Mouse (Mus musculus) lung, embryonic 14.5 days (tissue): ENCODE data around the gene BC048562. TPM values are rescaled to one million over a fixed set of nuclear protein-coding genes. Genes with fewer than 3 reads are reported as not detected.

Experiments
- ATAC-seq: fragments of 200-750 bp; cut with Nextera tagmentation; 2 replicates; pipeline ENCODE4 v1.8.0; 2017; ENCODE audit warnings: mild to moderate bottlenecking, moderate TSS enrichment, moderate library complexity; ENCODE audit not compliant: insufficient read depth
- DNase-seq: peaks from one replicate; pipeline ENCODE4 v3.0.0-alpha.2; 2015
- H3K27ac ChIP-seq: fragments of 300-500 bp; sonication (generic); 2 replicates; pipeline ENCODE4 v1.5.1; 2014; ENCODE audit warnings: low read depth, mild to moderate bottlenecking, moderate library complexity
- H3K27me3 ChIP-seq: fragments of 300-500 bp; sonication (generic); 2 replicates; pipeline ENCODE4 v1.6.1; 2014; ENCODE audit warnings: low read length, control low read depth; ENCODE audit not compliant: insufficient read depth
- H3K36me3 ChIP-seq: fragments of 300-500 bp; sonication (generic); 2 replicates; pipeline ENCODE4 v1.6.1; 2014; ENCODE audit warnings: control low read depth; ENCODE audit not compliant: insufficient read depth
- H3K4me1 ChIP-seq: fragments of 300-500 bp; sonication (generic); 2 replicates; pipeline ENCODE4 v1.6.1; 2014; ENCODE audit warnings: antibody characterized with exemption, control low read depth; ENCODE audit not compliant: insufficient read depth
- H3K4me2 ChIP-seq: fragments of 300-500 bp; sonication (generic); 2 replicates; pipeline ENCODE4 v1.6.1; 2014; ENCODE audit warnings: mild to moderate bottlenecking
- H3K4me3 ChIP-seq: fragments of 300-500 bp; sonication (generic); 2 replicates; pipeline ENCODE4 v1.5.1; 2014; ENCODE audit warnings: low read depth, low read length
- H3K9ac ChIP-seq: fragments of 300-500 bp; sonication (generic); 2 replicates; pipeline ENCODE4 v1.6.1; 2014
- H3K9me3 ChIP-seq: fragments of 300-500 bp; sonication (generic); 2 replicates; pipeline ENCODE4 v1.6.1; 2016; ENCODE audit warnings: low read depth, low read length, control low read depth
- CTCF ChIP-seq: IDR thresholded peaks from 2 replicates; pipeline ENCODE4 v1.5.1; 2016; ENCODE audit warnings: antibody characterized with exemption, low read depth
- WGBS: fragments of 180-500 bp; shearing (Covaris S2); extraction: QIAGEN DNeasy Blood & Tissue Kit; methylation state at CpG from one replicate; pipeline ENCODE4 v1.1.7; 2014; 5-methylcytosine and 5-hydroxymethylcytosine counted together
- polyA plus RNA-seq: library from polyadenylated mRNA; unstranded; fragments of >200 nt; fragmentation: Nextera tagmentation; extraction: Ambion mirVana; gene quantifications from 2 replicates; pipeline ENCODE4 v1.2.1, GENCODE M21; 2014

BC048562 gene
- polyA plus RNA-seq, 1 experiment from 2014 or later, result not detected

- no peaks in the 10 kb centered on the region for H3K27me3 ChIP-seq
- 92% methylated on average over 8 of the region's 8 CpGs for WGBS
- H3K9ac ChIP-seq, result no peak overlapping the region
- TF ChIP-seq CTCF, result no peak
- H3K9me3 ChIP-seq, result no peaks in the 10 kb centered on the region
- no peak overlapping the region for H3K27ac ChIP-seq
- H3K4me3 ChIP-seq, result no peak overlapping the region
- H3K36me3 ChIP-seq, result peaks cover 84% of the 10 kb centered on the region
- DNase-seq (no peak), ATAC-seq (no peak)
- H3K4me2 ChIP-seq, result no peak overlapping the region
- H3K4me1 ChIP-seq, result peaks cover 5% of the 10 kb centered on the region; the same call in 1 of the 2 replicates
These were observed 57.0 kb downstream of the BC048562 start for GRCm38 (mm10) chr9:108493246-108493645.

DNA sequence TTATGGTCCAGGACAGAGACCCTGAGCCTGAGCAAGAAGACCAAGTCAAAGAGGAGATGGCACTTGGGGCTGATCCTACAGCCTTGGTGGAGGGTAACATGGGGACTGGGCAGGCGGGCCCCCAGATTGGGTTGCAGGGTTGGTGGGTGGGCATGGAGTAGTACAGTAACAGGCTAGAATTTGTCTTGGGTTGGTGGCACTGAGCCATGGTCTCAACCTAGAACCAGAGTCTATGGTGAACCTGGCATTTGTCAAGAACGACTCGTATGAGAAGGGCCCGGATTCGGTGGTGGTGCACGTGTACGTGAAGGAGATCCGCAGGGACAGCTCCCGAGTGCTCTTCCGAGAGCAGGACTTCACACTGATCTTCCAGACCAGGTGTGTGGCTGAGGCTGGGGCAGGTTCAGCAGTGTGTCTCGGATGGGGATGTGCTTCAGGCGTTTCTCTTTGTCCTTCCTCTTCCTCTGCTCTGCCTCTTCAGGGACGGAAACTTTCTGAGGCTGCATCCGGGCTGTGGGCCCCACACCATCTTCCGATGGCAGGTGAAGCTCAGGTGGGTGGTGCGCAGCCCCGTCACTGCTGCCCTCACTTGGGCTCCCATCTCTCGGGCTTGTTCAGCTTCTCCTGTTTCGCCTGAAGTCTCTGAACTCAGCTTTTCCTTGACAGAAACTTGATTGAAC is 58.0 kb downstream of the BC048562 start:
- Histone ChIP-seq H3K4me1 (peaks cover 5% of the 10 kb centered on the region; the same call in 1 of the 2 replicates), H3K36me3 (peaks cover 84% of the 10 kb centered on the region), H3K27me3 (no peaks in the 10 kb centered on the region), H3K9me3 (no peaks in the 10 kb centered on the region), H3K4me3 (no peak overlapping the region), H3K4me2 (no peak overlapping the region), H3K27ac (no peak overlapping the region), H3K9ac (no peak overlapping the region)
- ATAC-seq (no peak), DNase-seq (no peak)
- TF ChIP-seq CTCF, result no peak
- 93% methylated on average over 19 of the region's 19 CpGs for WGBS

- peaks cover 5% of the 10 kb centered on the region; the same call in 1 of the 2 replicates for H3K4me1 ChIP-seq
- no peak for ATAC-seq
- no peaks in the 10 kb centered on the region for H3K27me3 ChIP-seq
These were observed 58.6 kb downstream of the BC048562 start for GRCm38 (mm10) chr9:108494905-108495304.

More at GRCm38 (mm10) chr9:108494905-108495304, 58.6 kb downstream of the BC048562 start:
- TF ChIP-seq CTCF, result no peak
- no peak for DNase-seq
- no peaks in the 10 kb centered on the region for H3K9me3 ChIP-seq
- no peak overlapping the region for H3K4me3 ChIP-seq
- no peak overlapping the region for H3K9ac ChIP-seq
- H3K36me3 ChIP-seq, result peaks cover 84% of the 10 kb centered on the region
- 82% methylated on average over 10 of the region's 10 CpGs for WGBS
- no peak overlapping the region for H3K27ac ChIP-seq
- no peak overlapping the region for H3K4me2 ChIP-seq

Other genes starting within 250 kb of the BC048562 start
- 0.15 and 0.24 TPM in 2 replicates for gene Bsn, start 246.1 kb upstream of the BC048562 start, polyA plus RNA-seq
- 102 and 106 TPM in 2 replicates for gene Dag1, start 172.5 kb upstream of the BC048562 start, polyA plus RNA-seq
- 33.1 and 34.3 TPM in 2 replicates for gene Nicn1, start 146.1 kb upstream of the BC048562 start, polyA plus RNA-seq
- gene Amt, start 139.6 kb upstream of the BC048562 start, polyA plus RNA-seq, result 20.9 and 21.3 TPM in 2 replicates
- gene Rhoa, start 130.4 kb upstream of the BC048562 start, polyA plus RNA-seq, result 321 and 332 TPM in 2 replicates
- 20.1 and 24.9 TPM in 2 replicates for gene Tcta, start 130.3 kb upstream of the BC048562 start, polyA plus RNA-seq
- gene Gpx1, start 97.6 kb upstream of the BC048562 start, polyA plus RNA-seq, result 617 and 664 TPM in 2 replicates
- 110 and 113 TPM in 2 replicates for gene Usp4, start 88.6 kb upstream of the BC048562 start, polyA plus RNA-seq
- gene 1700102P08Rik, start 43.7 kb upstream of the BC048562 start, polyA plus RNA-seq, result 0.78 and 1.1 TPM in 2 replicates
- 3.0 and 4.1 TPM in 2 replicates for gene Ccdc36, start 8.0 kb upstream of the BC048562 start, polyA plus RNA-seq
- gene Ccdc71, start 24.0 kb downstream of the BC048562 start, polyA plus RNA-seq, result 46.7 and 46.9 TPM in 2 replicates
- 46.4 and 46.7 TPM in 2 replicates for gene Klhdc8b, start 25.1 kb downstream of the BC048562 start, polyA plus RNA-seq
- gene Lamb2, start 43.3 kb downstream of the BC048562 start, polyA plus RNA-seq, result 47.9 and 48.6 TPM in 2 replicates
- gene Usp19, start 54.1 kb downstream of the BC048562 start, polyA plus RNA-seq, result 56.9 and 63.3 TPM in 2 replicates
- gene Qars, start 71.2 kb downstream of the BC048562 start, polyA plus RNA-seq, result 97.1 and 97.7 TPM in 2 replicates
- gene Qrich1, start 80.3 kb downstream of the BC048562 start, polyA plus RNA-seq, result 139 and 145 TPM in 2 replicates
- gene Impdh2, start 123.8 kb downstream of the BC048562 start, polyA plus RNA-seq, result 199 and 202 TPM in 2 replicates
- gene Ndufaf3, start 131.0 kb downstream of the BC048562 start, polyA plus RNA-seq, result 39.7 and 46.9 TPM in 2 replicates
- gene Dalrd3, start 133.4 kb downstream of the BC048562 start, polyA plus RNA-seq, result 112 and 127 TPM in 2 replicates
- gene Wdr6, start 142.3 kb downstream of the BC048562 start, polyA plus RNA-seq, result 106 and 117 TPM in 2 replicates
- 5.7 and 6.1 TPM in 2 replicates for gene P4htm, start 161.2 kb downstream of the BC048562 start, polyA plus RNA-seq
- 41.6 and 44.9 TPM in 2 replicates for gene Arih2, start 212.9 kb downstream of the BC048562 start, polyA plus RNA-seq
- gene Slc25a20, start 225.6 kb downstream of the BC048562 start, polyA plus RNA-seq, result 27.6 and 29.6 TPM in 2 replicates